Mouse (Mus musculus): ENCODE results near the gene Slc35d1.
"Not testable (repeated sequence)": the region's sequence is repeated elsewhere in the genome, so short reads cannot be mapped to it uniquely, and the experiment has no call there.

Gene Slc35d1

DNA sequence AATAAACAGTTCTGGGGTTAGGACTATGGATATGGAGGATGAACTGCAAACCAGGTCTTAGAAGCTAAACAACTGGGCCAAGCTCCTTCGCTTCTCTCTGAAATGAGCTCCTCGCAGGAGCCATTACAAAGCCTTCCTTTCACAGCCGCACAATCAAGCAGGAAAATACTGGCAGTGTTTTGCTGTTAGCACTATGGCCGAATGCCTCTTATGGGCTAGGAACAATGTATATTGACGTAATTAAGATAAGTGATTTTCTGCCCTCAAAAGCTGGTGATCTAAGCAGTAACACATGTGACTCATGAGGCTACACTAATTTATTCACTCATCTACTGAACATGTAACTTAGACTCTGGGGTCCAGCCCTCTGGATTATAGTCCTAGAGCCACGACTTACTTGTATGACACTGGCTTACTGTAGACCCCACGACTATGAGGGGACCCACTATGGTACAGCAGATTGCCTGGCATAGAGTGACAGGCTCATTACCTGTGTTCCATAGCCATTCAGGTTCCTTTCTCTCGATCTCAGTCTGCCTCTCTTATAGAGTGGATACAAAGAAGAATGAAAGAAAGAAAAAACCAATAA is 34.6 kb downstream of the Slc35d1 start:
- no peak for DNase-seq (ENCODE audit: low spot score)

DNA sequence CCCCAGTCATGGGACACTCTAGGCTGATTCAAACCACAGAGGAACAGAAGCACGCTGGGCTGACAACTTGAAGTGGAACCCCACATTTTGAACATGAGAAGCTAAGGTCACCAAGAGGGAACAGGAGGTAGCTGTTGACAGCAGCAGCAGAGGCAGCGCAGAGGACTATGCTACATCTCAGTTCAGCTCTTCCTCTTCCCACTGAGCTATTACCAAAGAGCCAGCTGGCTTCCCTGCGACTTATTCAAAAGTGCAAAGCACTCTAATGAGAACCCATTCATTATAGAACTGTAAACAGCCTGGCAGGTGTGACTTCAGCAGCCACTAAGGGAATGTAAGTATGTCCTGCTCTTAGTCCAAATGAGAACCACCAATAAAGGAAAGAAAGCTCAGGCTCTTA is 35.4 kb downstream of the Slc35d1 start:
- no peak for DNase-seq (ENCODE audit: low spot score)

DNA sequence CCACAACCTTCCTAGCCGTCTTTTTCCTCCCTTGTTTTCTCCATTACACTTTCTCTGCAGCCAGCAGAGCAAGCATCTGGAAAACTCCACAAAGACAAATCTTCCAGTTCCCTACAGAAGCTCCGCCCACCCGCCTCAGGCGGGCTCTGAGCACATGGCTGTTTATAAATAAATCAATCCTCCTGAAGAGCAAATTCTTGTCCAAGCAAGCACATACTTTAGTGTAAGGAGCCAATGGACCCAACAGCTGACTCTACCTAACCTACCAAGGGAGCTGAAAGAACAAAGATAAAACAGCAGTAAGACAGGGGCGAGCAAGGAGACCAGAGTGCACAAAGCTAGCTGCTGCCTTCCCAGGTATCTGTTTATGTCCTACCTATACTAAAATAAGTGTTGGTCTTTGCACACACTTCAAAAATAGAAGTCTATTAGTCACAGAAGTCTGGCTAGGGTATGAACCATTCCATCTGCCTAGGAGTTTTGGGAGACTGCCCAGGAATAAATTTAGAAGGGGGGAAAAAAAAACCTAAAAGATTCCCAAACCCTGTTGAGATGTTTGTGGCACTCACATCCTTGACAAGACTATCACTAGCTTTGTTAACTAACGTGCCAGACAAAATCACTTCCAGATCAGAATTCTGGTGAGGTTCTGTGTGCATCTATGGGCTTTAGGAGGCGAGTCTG is 36.2 kb downstream of the Slc35d1 start:
- no peak for DNase-seq (ENCODE audit: low spot score)

DNA sequence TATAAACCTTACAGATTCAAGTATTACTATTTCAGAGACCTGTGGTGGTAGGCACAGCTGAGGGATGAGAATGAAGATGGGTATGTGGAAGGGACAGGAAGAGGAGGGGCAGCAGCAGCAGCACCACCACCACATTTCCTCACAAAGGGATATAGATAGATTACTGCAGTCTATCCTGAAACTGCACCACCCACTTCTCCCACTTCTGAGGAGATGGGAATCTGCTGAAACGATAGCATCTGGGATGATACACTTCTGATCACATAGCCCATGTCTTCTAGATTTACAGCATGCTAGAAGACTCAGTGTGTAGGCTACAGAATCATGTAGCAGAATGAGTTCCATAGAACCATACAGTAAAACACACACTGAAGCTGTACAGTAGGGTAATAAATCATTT is 37.3 kb downstream of the Slc35d1 start:
- no peak for DNase-seq (ENCODE audit: low spot score)

DNA sequence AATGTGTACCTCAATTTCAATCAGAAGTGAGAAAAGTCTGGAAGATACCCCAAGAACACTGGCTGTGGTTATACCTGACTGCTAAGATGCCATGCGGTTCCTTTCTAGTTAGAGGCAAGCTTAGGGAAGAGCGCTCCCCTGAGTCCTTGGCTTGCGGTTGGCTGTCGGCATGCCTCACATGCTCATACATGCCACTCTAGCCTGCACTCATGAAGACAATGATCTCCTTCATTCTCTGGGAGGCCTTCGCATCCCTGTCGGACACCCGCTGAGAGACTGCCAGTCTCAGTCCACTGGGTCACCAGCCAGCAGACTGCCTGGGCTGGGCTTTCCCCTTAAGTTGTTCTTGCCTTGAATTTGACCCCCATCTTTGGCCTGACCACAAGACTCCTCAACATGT is 41.0 kb downstream of the Slc35d1 start:
- DNase-seq (ENCODE audit: low spot score), result no peak

DNA sequence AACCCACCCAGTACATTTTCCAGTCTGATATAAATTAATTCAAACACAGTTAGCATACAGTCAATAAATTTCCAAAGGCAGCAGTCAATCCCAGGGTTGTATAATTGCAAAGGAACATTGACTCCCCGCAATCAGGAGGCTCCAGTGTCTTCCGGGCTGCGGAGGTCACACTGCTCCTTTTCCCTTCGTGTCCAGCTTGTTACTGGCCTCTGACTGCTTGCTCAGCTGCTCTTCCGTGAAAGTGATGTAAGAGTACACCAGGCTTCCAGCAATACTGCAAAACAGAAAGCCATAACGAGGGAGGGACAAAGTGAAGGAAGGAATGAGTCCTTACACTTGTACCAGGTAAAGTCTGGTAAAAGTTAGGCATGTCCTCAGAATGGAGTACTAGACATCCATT is 41.5 kb downstream of the Slc35d1 start:
- no peak for DNase-seq (ENCODE audit: low spot score)

DNA sequence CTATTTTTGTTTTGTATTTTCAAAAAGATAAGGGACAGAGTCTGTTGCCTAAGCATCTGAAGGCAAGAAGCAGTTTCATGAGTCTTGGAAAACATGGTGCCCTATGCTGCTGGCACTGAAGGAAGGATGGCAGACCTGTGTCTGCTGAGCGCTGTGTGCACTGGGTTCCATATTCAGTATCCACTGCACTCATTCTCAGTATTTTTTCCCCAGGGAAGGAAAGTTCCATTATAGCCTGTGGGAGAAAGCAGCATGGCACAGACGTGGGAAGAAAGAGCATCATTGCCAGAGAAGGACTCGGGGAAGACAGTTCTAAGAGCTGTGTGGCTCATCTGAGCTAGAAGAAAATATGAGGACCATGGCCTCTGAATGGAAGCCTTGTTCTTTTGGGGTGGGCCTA is 43.7 kb downstream of the Slc35d1 start:
- DNase-seq (ENCODE audit: low spot score), result no peak

DNA sequence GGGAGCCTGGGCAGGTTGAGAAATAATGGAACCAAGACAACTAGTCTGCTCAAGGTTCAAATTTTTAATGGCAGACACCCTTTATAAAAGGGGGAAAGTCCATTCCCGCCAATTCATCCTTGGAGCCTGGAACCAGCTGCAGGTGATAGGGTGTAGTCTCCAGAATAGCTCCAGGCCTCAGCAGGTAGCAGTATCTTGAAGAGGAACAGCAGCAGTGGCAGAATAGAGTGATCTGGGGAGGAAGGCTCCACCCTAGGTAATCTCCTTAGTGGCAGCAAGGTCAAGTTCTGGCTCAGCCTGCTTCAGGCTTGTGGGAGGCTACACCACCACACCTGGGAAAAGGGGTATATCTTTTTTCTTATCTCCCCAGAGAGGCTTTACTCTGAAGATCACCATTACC is 48.8 kb downstream of the Slc35d1 start:
- not testable (repeated sequence) for DNase-seq (ENCODE audit: low spot score)

DNA sequence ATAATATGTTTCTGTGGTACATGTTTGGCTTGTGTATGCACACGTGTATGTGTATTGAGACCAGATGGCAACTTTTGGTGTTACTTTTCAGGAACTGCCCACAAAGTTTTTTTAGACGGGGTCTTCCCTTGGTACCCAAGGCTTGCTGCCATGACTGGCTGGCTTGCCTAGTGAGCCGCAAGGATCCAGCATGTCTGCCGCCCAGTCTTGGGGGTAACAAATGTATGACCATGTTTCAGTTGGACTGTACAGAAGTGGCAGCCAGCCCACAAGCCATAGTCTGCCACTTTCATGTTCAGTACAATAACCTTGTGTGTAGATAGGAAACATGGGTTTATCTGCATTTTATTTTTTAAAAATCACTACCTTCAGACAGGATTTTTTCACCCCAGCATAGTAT is 56.2 kb downstream of the Slc35d1 start:
- no peak for DNase-seq (ENCODE audit: low spot score)

DNA sequence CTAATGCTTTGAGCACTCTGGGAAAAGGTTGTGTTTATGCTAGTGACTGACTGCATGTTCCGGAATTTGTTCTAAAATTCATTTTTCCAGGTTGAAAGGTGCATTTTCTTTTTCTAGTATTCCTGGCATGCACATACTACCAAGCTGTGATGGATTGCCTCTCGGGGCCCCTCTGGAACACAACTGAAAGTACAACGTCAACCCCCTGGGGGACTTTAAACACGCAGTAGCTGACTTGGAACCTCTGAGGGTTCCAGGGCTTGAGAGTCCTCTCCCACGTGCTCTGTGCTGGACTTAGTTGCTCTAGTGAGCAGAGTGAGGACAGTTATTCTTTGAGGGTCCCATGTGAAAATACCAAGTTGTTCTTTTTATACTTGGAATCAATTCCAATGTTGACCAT is 63.0 kb downstream of the Slc35d1 start:
- DNase-seq (ENCODE audit: low spot score), result no peak

DNA sequence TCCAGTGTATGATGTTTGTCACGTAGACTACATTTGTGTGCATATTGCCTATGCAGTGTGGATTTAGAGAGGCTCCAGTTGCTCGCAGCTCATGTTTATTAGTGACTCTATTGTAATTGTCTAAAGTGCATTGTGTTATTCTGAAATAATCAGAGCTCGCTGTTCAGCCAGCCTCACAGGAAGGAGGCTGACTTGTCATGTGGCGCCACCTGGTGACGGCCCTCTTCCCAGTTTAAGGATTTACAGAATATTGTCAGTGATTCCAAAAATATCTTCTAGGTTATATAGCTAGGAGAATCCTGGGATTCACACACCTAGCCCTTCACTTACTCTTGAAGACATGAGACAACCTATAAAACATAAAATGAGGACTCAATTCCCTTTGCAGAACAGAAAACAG is 68.6 kb downstream of the Slc35d1 start:
- no peak for DNase-seq (ENCODE audit: low spot score)

DNA sequence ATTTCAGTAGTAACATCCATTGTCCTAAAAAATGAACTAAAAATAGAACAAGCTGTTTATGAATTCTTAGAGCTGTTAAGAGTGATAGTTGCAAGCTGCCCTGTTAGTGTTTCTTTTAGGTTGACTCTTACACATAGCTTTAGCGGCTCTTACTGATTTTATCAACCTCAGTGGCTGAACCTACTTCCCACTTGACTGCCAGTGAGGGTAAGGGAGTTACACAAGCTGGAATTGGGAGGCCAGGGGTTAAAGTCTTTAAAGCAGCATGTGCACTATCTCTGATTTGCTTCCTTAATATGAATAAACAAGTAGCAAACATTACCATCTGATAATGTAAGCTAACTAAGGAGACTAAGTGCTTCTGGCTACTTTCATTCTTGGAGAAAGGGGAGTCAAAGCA is 78.0 kb downstream of the Slc35d1 start:
- no peak for DNase-seq (ENCODE audit: low spot score)

DNA sequence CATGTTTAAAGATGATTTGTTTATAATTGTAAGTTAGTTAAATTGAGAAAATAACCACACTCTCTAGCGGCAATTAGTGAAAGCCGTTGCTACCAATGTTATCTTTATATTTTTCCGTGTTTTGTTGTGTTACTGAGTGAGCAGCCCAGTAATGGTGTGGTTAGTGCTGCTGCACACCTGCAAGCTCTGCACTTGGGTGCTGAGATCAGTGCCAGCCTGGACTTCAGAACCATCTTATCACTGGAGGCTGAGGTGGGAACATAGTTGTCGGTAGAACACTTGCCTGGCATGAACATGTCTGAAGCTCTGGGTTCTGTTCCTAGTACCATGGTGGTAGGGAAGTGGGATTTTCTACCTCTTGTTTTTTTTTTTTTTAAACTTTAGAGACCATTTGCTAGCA is 88.4 kb downstream of the Slc35d1 start:
- no peak for DNase-seq (ENCODE audit: low spot score)

DNA sequence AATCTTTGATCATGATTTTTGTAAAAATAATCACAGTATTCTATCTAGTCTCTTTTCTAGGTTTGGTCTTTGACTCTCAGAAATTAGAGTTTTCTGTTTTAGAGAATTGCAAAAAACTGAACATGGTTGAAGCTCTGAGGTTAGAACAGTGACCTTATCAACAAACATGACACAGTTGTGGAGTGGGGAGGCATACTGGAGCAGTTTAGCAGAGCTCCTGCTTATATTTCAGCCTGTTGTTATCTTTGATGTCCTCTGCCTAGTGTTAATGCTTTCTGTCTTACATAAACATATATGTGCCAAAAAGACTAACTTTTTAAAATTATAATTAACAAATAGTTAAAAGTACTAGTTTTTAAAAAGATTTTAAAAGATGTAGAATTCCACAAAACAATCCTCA is 91.4 kb downstream of the Slc35d1 start:
- no peak for DNase-seq (ENCODE audit: low spot score)

DNA sequence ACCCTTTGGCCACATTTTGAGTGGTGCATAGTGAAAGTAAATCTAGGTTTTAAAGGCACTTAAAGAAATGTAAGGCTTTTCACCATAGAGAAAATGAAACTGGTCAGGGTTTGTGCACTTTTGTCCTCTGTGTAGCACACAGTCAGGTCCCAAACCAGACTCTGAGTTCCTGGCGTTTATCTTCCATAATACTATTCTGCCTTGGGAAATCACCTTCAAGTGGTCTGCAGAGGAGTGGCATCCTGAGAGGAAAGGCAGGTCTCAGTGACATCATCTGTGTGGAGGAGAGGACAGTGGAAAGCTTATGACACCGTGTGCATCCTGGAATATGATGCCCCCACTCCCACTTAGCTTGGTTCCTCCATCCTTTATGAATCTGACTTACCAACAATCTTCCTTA is 91.9 kb downstream of the Slc35d1 start:
- no peak for DNase-seq (ENCODE audit: low spot score)

DNA sequence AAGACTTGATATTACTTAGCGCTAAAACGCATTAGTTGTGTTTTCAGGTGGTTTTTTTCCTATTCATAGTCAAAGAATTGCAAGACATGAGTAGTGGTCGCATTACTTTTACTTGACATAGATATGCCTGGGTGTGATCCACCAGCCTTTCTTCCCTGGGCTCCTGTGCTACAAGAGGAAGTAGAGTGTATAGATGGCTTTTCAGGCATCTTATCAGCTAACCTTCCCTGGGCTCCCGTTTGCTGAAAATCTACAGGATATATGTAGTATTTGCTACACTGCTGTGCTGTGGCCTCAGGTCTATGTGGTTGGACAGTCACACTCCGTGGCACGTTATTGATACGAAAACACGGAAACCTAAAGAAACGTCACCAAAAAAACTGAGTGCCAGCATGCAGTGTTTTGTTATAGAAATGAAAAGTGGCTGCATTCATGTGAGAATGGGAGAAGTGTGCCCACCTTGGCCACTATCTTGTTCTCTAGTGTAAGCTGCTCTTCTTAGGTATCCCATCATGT is 94.0 kb downstream of the Slc35d1 start:
- DNase-seq (ENCODE audit: low spot score), result no peak
